Mouse (Mus musculus): ENCODE results near the gene Ces3a. TPM values are rescaled to one million over a fixed set of nuclear protein-coding genes. Genes with fewer than 3 reads are reported as not detected.

Gene Ces3a
- polyA plus RNA-seq, 1 experiment from 2014 or later, result not detected

- no peak overlapping the region for H3K27ac ChIP-seq (replicated peaks)
- H3K4me1 ChIP-seq, result no peaks in the 10 kb centered on the region
- H3K9me3 ChIP-seq, result no peaks in the 10 kb centered on the region
- H3K27me3 ChIP-seq, result no peaks in the 10 kb centered on the region
- ATAC-seq (replicated peaks), result no peak
- WGBS, result 91% methylated on average over 3 of the region's 3 CpGs
- H3K9ac ChIP-seq (replicated peaks), result no peak overlapping the region
- no peaks in the 10 kb centered on the region for H3K36me3 ChIP-seq
- no peak overlapping the region for H3K4me2 ChIP-seq (replicated peaks)
- no peak overlapping the region for H3K4me3 ChIP-seq
Observed at GRCm38 (mm10) chr8:105104220-105104619, 55.8 kb downstream of the Ces3a start.

Other genes starting within 250 kb of the Ces3a start
- 0.20 TPM in 2 replicates for gene Ces2b, start 217.0 kb upstream of the Ces3a start, polyA plus RNA-seq (2015; fragmentation: Nextera tagmentation; extraction: Ambion mirVana)
- not detected in 2 replicates for gene Ces2c, start 201.5 kb upstream of the Ces3a start, polyA plus RNA-seq (2015; fragmentation: Nextera tagmentation; extraction: Ambion mirVana)
- not detected in 2 replicates for gene Ces2e, start 122.3 kb upstream of the Ces3a start, polyA plus RNA-seq (2015; fragmentation: Nextera tagmentation; extraction: Ambion mirVana)
- gene Ces2f, start 101.2 kb upstream of the Ces3a start, polyA plus RNA-seq (2015; fragmentation: Nextera tagmentation; extraction: Ambion mirVana), result not detected in 2 replicates
- not detected in 2 replicates for gene Ces2g, start 86.9 kb upstream of the Ces3a start, polyA plus RNA-seq (2015; fragmentation: Nextera tagmentation; extraction: Ambion mirVana)
- not detected in 2 replicates for gene Ces2h, start 47.7 kb upstream of the Ces3a start, polyA plus RNA-seq (2015; fragmentation: Nextera tagmentation; extraction: Ambion mirVana)
- not detected in 2 replicates for gene Ces3b, start 35.2 kb downstream of the Ces3a start, polyA plus RNA-seq (2015; fragmentation: Nextera tagmentation; extraction: Ambion mirVana)
- 0.10 and 0.15 TPM in 2 replicates for gene Ces4a, start 83.2 kb downstream of the Ces3a start, polyA plus RNA-seq (2015; fragmentation: Nextera tagmentation; extraction: Ambion mirVana)
- gene Cbfb, start 122.1 kb downstream of the Ces3a start, polyA plus RNA-seq (2015; fragmentation: Nextera tagmentation; extraction: Ambion mirVana), result 33.4 and 35.4 TPM in 2 replicates
- 32.5 and 33.1 TPM in 2 replicates for gene D230025D16Rik, start 176.5 kb downstream of the Ces3a start, polyA plus RNA-seq (2015; fragmentation: Nextera tagmentation; extraction: Ambion mirVana)
- gene B3gnt9, start 206.6 kb downstream of the Ces3a start, polyA plus RNA-seq (2015; fragmentation: Nextera tagmentation; extraction: Ambion mirVana), result 2.9 and 3.0 TPM in 2 replicates
- gene Tradd, start 216.0 kb downstream of the Ces3a start, polyA plus RNA-seq (2015; fragmentation: Nextera tagmentation; extraction: Ambion mirVana), result 21.1 and 23.7 TPM in 2 replicates
- 0.72 and 0.85 TPM in 2 replicates for gene Fbxl8, start 216.0 kb downstream of the Ces3a start, polyA plus RNA-seq (2015; fragmentation: Nextera tagmentation; extraction: Ambion mirVana)
- gene Hsf4, start 221.2 kb downstream of the Ces3a start, polyA plus RNA-seq (2015; fragmentation: Nextera tagmentation; extraction: Ambion mirVana), result 0.15 and 0.34 TPM in 2 replicates
- gene Nol3, start 227.5 kb downstream of the Ces3a start, polyA plus RNA-seq (2015; fragmentation: Nextera tagmentation; extraction: Ambion mirVana), result 2.0 and 2.2 TPM in 2 replicates
- 96.2 and 101 TPM in 2 replicates for gene 4931428F04Rik, start 241.3 kb downstream of the Ces3a start, polyA plus RNA-seq (2015; fragmentation: Nextera tagmentation; extraction: Ambion mirVana)
- gene Exoc3l, start 247.5 kb downstream of the Ces3a start, polyA plus RNA-seq (2015; fragmentation: Nextera tagmentation; extraction: Ambion mirVana), result 10.1 and 11.9 TPM in 2 replicates
- gene E2f4, start 249.1 kb downstream of the Ces3a start, polyA plus RNA-seq (2015; fragmentation: Nextera tagmentation; extraction: Ambion mirVana), result 44.2 and 48.1 TPM in 2 replicates

All from forebrain, embryonic 15.5 days (tissue).